Mouse (Mus musculus) bone marrow macrophage, adult 2 months (primary cell): ENCODE data around the gene Rrp9. TPM values are rescaled to one million over a fixed set of nuclear protein-coding genes. Genes with fewer than 3 reads are reported as not detected.

ENCODE experiments used
- H3K27ac ChIP-seq: 2 replicates; pipeline ENCODE4 v1.5.1; 2012; ENCODE audit warnings: low read depth, low read length; ENCODE audit not compliant: insufficient read depth
- H3K4me1 ChIP-seq: 2 replicates; pipeline ENCODE4 v1.6.1; 2012; ENCODE audit warnings: low read length; ENCODE audit not compliant: control insufficient read depth, insufficient read depth
- H3K4me3 ChIP-seq: 2 replicates; pipeline ENCODE4 v1.5.1; 2012; ENCODE audit warnings: mild to moderate bottlenecking, low read length, moderate library complexity; ENCODE audit not compliant: insufficient read depth
- CTCF ChIP-seq: IDR thresholded peaks from 2 replicates; pipeline ENCODE4 v1.5.1; 2012; ENCODE audit warnings: low read depth, mild to moderate bottlenecking, low read length, moderate library complexity
- POLR2A ChIP-seq: IDR thresholded peaks from 2 replicates; pipeline ENCODE4 v1.6.1; 2012; ENCODE audit warnings: mild to moderate bottlenecking, low read depth, low read length, borderline replicate concordance
- polyA plus RNA-seq: library from polyadenylated mRNA; stranded (reverse); fragments of >200 nt; gene quantifications from 2 replicates; pipeline ENCODE4 v1.2.4, GENCODE M21; 2012; ENCODE audit not compliant: missing spikeins, insufficient read depth, insufficient read length

Rrp9 gene
- polyA plus RNA-seq, 1 experiment: 11.2 TPM

- H3K4me3 ChIP-seq: no peak overlapping the region
- no peaks in the 10 kb centered on the region for H3K4me1 ChIP-seq
- no peak overlapping the region for H3K27ac ChIP-seq
- TF ChIP-seq CTCF (no peak), POLR2A (no peak)
Observed at GRCm38 (mm10) chr9:106456325-106457162, 19.2 kb upstream of the Rrp9 start.

GRCm38 (mm10) chr9:106457163-106457559 lies 18.6 kb upstream of the Rrp9 start:
- no peak for TF ChIP-seq POLR2A
- no peak for TF ChIP-seq CTCF
- no peak overlapping the region for H3K27ac ChIP-seq
- H3K4me3 ChIP-seq: no peak overlapping the region
- H3K4me1 ChIP-seq: no peaks in the 10 kb centered on the region

- Histone ChIP-seq H3K4me3 (no peak overlapping the region), H3K27ac (no peak overlapping the region), H3K4me1 (no peaks in the 10 kb centered on the region)
- TF ChIP-seq CTCF (no peak), POLR2A (no peak)
Observed at GRCm38 (mm10) chr9:106457920-106458319, 17.8 kb upstream of the Rrp9 start.

GRCm38 (mm10) chr9:106459946-106460345 lies 15.8 kb upstream of the Rrp9 start:
- H3K27ac ChIP-seq: no peak overlapping the region
- H3K4me3 ChIP-seq: no peak overlapping the region
- H3K4me1 ChIP-seq: no peaks in the 10 kb centered on the region
- no peak for TF ChIP-seq CTCF
- TF ChIP-seq POLR2A: no peak

GRCm38 (mm10) chr9:106460401-106461025 lies 15.2 kb upstream of the Rrp9 start:
- H3K27ac ChIP-seq: no peak overlapping the region
- no peak overlapping the region for H3K4me3 ChIP-seq
- no peaks in the 10 kb centered on the region for H3K4me1 ChIP-seq
- no peak for TF ChIP-seq CTCF
- TF ChIP-seq POLR2A: no peak

GRCm38 (mm10) chr9:106461026-106461415 lies 14.7 kb upstream of the Rrp9 start:
- TF ChIP-seq POLR2A (no peak), CTCF (no peak)
- H3K4me1 ChIP-seq: no peaks in the 10 kb centered on the region
- H3K4me3 ChIP-seq: no peak overlapping the region
- no peak overlapping the region for H3K27ac ChIP-seq

GRCm38 (mm10) chr9:106461641-106462429 lies 13.9 kb upstream of the Rrp9 start:
- TF ChIP-seq POLR2A: no peak
- TF ChIP-seq CTCF: no peak
- Histone ChIP-seq H3K4me1 (no peaks in the 10 kb centered on the region), H3K4me3 (no peak overlapping the region), H3K27ac (no peak overlapping the region)

- TF ChIP-seq CTCF: no peak
- TF ChIP-seq POLR2A: no peak
- Histone ChIP-seq H3K27ac (no peak overlapping the region), H3K4me1 (no peaks in the 10 kb centered on the region)
Observed at GRCm38 (mm10) chr9:106462430-106462800, 13.3 kb upstream of the Rrp9 start.

GRCm38 (mm10) chr9:106463122-106464063 lies 12.4 kb upstream of the Rrp9 start:
- Histone ChIP-seq H3K27ac (no peak overlapping the region), H3K4me3 (no peak overlapping the region), H3K4me1 (no peaks in the 10 kb centered on the region)
- TF ChIP-seq CTCF (no peak), POLR2A (no peak)

More at GRCm38 (mm10) chr9:106462430-106462800, 13.3 kb upstream of the Rrp9 start:
- H3K4me3 ChIP-seq: no peak overlapping the region
